Mouse (Mus musculus) CH12.LX (cell line): ENCODE measurements around the gene Tut7. TPM values are rescaled to one million over a fixed set of nuclear protein-coding genes. Genes with fewer than 3 reads are reported as not detected.

Experiments
- DNase-seq: peaks from one replicate; pipeline ENCODE4 v3.0.0-alpha.2; 2013; ENCODE audit errors: extremely low read depth
- H3K27ac ChIP-seq: 2 replicates; pipeline ENCODE4 v1.5.1; 2012; ENCODE audit warnings: low read depth, mild to moderate bottlenecking, control low read depth, moderate library complexity; ENCODE audit not compliant: insufficient read depth
- H3K27me3 ChIP-seq: replicated peaks from 2 replicates; pipeline ENCODE3; 2012; ENCODE audit warnings: inconsistent platforms
- H3K36me3 ChIP-seq, 2 experiments: replicated peaks in 1 of 2; 2 replicates each; pipeline versions ENCODE3 to v1.6.1; 2012; ENCODE audit warnings: inconsistent platforms in 1 of 2, low read length in 1 of 2, mild to moderate bottlenecking in 1 of 2, mixed read lengths in 1 of 2, moderate library complexity in 1 of 2; ENCODE audit not compliant: control insufficient read depth in 1 of 2, insufficient read depth in 1 of 2
- H3K4me1 ChIP-seq, 2 experiments: 2 replicates each; pipeline ENCODE4 v1.6.1; 2012; ENCODE audit warnings: inconsistent platforms in 1 of 2, moderate library complexity in 1 of 2; ENCODE audit not compliant: insufficient read depth in 2 of 2, control insufficient read depth in 1 of 2
- H3K4me2 ChIP-seq: 2 replicates; pipeline ENCODE4 v1.6.1; 2012; ENCODE audit warnings: low read depth, mild to moderate bottlenecking, control low read depth; ENCODE audit not compliant: poor library complexity, insufficient read depth, severe bottlenecking
- H3K4me3 ChIP-seq, 3 experiments: fragments of 150-350 bp in 1 of 3; sonication (generic) in 1 of 3; replicated peaks in 1 of 3; 2 replicates each; pipeline versions ENCODE3 to v1.5.1; 2011 to 2012; ENCODE audit warnings: low read depth in 2 of 3, low read length in 2 of 3, mild to moderate bottlenecking in 2 of 3, moderate library complexity in 2 of 3, control low read depth in 1 of 3, improper control_type of control experiment in 1 of 3, inconsistent platforms in 1 of 3, mixed read lengths in 1 of 3; ENCODE audit not compliant: poor library complexity in 1 of 3
- H3K79me2 ChIP-seq: replicated peaks from 2 replicates; pipeline ENCODE4 v1.6.1; 2012; ENCODE audit warnings: mild to moderate bottlenecking, moderate library complexity; ENCODE audit not compliant: control insufficient read depth, poor library complexity, insufficient read depth, severe bottlenecking; ENCODE audit errors: extremely low read depth
- H3K9ac ChIP-seq: 2 replicates; pipeline ENCODE4 v1.6.1; 2012; ENCODE audit warnings: low read depth, mild to moderate bottlenecking, control low read depth, moderate library complexity; ENCODE audit not compliant: insufficient read depth
- H3K9me3 ChIP-seq: replicated peaks from 2 replicates; pipeline ENCODE3; 2012; ENCODE audit warnings: low read length, inconsistent platforms, mixed read lengths
- BHLHE40 ChIP-seq: IDR thresholded peaks from 2 replicates; pipeline ENCODE4 v1.6.1; 2011; ENCODE audit warnings: mild to moderate bottlenecking, low read depth, low read length, improper control_type of control experiment
- CTCF ChIP-seq, 2 experiments: IDR thresholded peaks in 1 of 2; conservative IDR thresholded peaks in 1 of 2; 2 replicates each; pipeline ENCODE4 v1.5.1; 2011 to 2012; ENCODE audit warnings: low read depth in 2 of 2, low read length in 2 of 2, improper control_type of control experiment in 1 of 2, inconsistent platforms in 1 of 2, mild to moderate bottlenecking in 1 of 2, moderate library complexity in 1 of 2
- EP300 ChIP-seq: IDR thresholded peaks from 2 replicates; pipeline ENCODE4 v1.6.1; 2011; ENCODE audit warnings: low read length, improper control_type of control experiment
- GABPA ChIP-seq: IDR thresholded peaks from 2 replicates; pipeline ENCODE4 v1.6.1; 2012; ENCODE audit warnings: low read depth, low read length, improper control_type of control experiment, inconsistent platforms; ENCODE audit not compliant: insufficient replicate concordance
- JUN ChIP-seq: IDR thresholded peaks from 2 replicates; pipeline ENCODE4 v1.6.1; 2011; ENCODE audit warnings: low read depth, mild to moderate bottlenecking, low read length, improper control_type of control experiment, moderate library complexity; ENCODE audit not compliant: insufficient read depth
- MAX ChIP-seq: IDR thresholded peaks from 2 replicates; pipeline ENCODE4 v1.6.1; 2011; ENCODE audit warnings: low read length, improper control_type of control experiment
- MAZ ChIP-seq: IDR thresholded peaks from 2 replicates; pipeline ENCODE4 v1.6.1; 2012; ENCODE audit warnings: low read depth, mild to moderate bottlenecking, inconsistent platforms, low read length, improper control_type of control experiment, moderate library complexity
- NELFE ChIP-seq: IDR thresholded peaks from 2 replicates; pipeline ENCODE4 v1.6.1; 2011; ENCODE audit warnings: low read depth, low read length, improper control_type of control experiment
- NRF1 ChIP-seq: IDR thresholded peaks from 2 replicates; pipeline ENCODE4 v1.6.1; 2014; ENCODE audit warnings: low read depth, mild to moderate bottlenecking, inconsistent platforms, low read length, improper control_type of control experiment, moderate library complexity
- PAX5 ChIP-seq: IDR thresholded peaks from 2 replicates; pipeline ENCODE4 v1.6.1; 2012; ENCODE audit warnings: low read length, inconsistent platforms, mixed read lengths
- RAD21 ChIP-seq: IDR thresholded peaks from 2 replicates; pipeline ENCODE4 v1.6.1; 2011; ENCODE audit warnings: low read depth, mild to moderate bottlenecking, low read length, improper control_type of control experiment, moderate library complexity
- SIN3A ChIP-seq: IDR thresholded peaks from 2 replicates; pipeline ENCODE4 v1.6.1; 2012; ENCODE audit warnings: low read length, improper control_type of control experiment, inconsistent platforms
- SMC3 ChIP-seq: IDR thresholded peaks from 2 replicates; pipeline ENCODE4 v1.6.1; 2011; ENCODE audit warnings: low read depth, low read length, improper control_type of control experiment
- TBP ChIP-seq: conservative IDR thresholded peaks from 2 replicates; pipeline ENCODE4 v1.6.1; 2011; ENCODE audit warnings: low read depth, low read length, improper control_type of control experiment
- UBTF ChIP-seq: IDR thresholded peaks from 2 replicates; pipeline ENCODE4 v1.6.1; 2012; ENCODE audit warnings: low read depth, mild to moderate bottlenecking, inconsistent platforms, low read length, improper control_type of control experiment, moderate library complexity
- USF2 ChIP-seq: conservative IDR thresholded peaks from 2 replicates; pipeline ENCODE4 v1.6.1; 2011; ENCODE audit warnings: low read depth, low read length, improper control_type of control experiment
- dilution Hi-C: fragments of 300-500 bp; cut with MboI; formaldehyde crosslinking; loops from 2 replicates; pipeline ENCODE4 v1.14.3; 2020; ENCODE audit warnings: low sequenced_read_pairs; ENCODE audit not compliant: extremely low pct_unique_long_range_greater_than_20kb, extremely low pct_ligation_motif_present
- in situ Hi-C: fragments of 300-500 bp; cut with MboI; formaldehyde crosslinking; loops from 3 replicates; pipeline ENCODE4 v1.14.3; 2019; ENCODE audit warnings: low sequenced_read_pairs, low pct_ligation_motif_present, low pct_unique_long_range_greater_than_20kb, mixed read lengths
- polyA plus RNA-seq: library from polyadenylated mRNA; unstranded; fragments of >175 nt; gene quantifications from 2 replicates; pipeline ENCODE4 v1.2.1, GENCODE M21; 2012; ENCODE audit warnings: low read depth; ENCODE audit not compliant: insufficient read length
- total RNA-seq, 2 experiments: library from RNA; depleted of rRNA; stranded (reverse); fragments of 300-350 nt in 1 of 2; fragments of >200 nt in 1 of 2; gene quantifications; 2 replicates each; pipeline ENCODE4 v1.2.3; 2012 to 2014

The Tut7 gene
- total and polyA plus RNA-seq, 3 experiments = 14.3 to 21.6 (median 17.9) TPM

DNA sequence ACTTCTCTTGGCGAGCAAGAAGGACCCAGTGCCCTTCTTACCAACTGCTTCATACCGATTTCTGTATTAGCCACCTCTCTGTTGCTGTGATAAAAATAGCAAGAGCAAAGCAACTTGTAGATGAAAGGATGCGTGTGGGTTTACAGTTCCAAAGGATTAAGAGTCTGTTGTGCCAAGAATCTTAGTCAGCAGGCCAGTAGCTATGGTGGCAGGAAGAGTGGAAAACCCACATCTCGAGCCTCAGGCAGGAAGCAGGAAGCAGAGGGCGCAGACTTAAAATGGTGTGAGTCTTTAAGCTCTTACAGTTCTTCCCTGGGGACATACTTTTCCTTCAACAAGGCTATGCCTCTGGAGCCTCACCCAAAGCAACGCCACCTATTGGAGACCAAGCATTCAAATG is 77.5 kb downstream of the Tut7 start:
- dilution Hi-C loops = no loop called here
- H3K4me3 ChIP-seq = no peak overlapping the region
- H3K79me2 ChIP-seq = no peaks in the 10 kb centered on the region
- no peak overlapping the region for H3K9ac ChIP-seq
- DNase-seq = no peak
- in situ Hi-C loops = loop anchor here (25.0 kb wide), 1 partner anchor 1133 kb away; the partner anchor contains the start of gene Slc28a3
- no peaks in the 10 kb centered on the region for H3K4me1 ChIP-seq
- H3K27ac ChIP-seq = no peak overlapping the region
- no peak overlapping the region for H3K4me2 ChIP-seq
- H3K27me3 ChIP-seq = no peaks in the 10 kb centered on the region
- no peaks in the 10 kb centered on the region for H3K9me3 ChIP-seq
- H3K36me3 ChIP-seq = no peaks in the 10 kb centered on the region
- no peak for TF ChIP-seq CTCF (conservative IDR thresholded peaks at IDR 0.05 in 1 of 2, IDR thresholded peaks at IDR 0.05 in 1 of 2; ENCODE audit: low read depth in 2 of 2, low read length in 2 of 2)
- no peak for TF ChIP-seq UBTF

DNA sequence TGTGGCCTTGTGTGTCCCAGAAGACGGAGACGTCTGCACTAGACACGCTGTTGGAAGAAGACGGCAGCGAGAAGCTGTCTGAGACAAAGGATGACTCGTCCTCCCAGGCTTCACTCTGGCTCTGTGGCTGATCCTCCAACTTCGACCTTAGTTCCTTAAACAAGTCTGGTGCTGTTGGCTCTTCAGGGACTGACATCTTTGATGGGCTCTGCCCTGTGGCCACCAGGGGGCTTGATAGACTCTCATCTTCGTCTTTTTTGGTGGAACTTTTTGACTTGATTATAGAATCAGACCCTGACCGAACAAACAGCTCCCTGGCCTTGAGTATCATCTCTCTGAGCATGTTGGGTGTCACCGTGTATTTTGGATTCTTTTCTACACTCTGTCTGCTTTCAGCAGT is 81.2 kb downstream of the Tut7 start:
- Histone ChIP-seq H3K4me2 (no peak overlapping the region), H3K36me3 (no peaks in the 10 kb centered on the region), H3K9me3 (no peaks in the 10 kb centered on the region), H3K27ac (no peak overlapping the region), H3K27me3 (no peaks in the 10 kb centered on the region), H3K4me3 (no peak overlapping the region), H3K79me2 (no peaks in the 10 kb centered on the region), H3K4me1 (no peaks in the 10 kb centered on the region), H3K9ac (no peak overlapping the region)
- peak; percentile 29 for DNase-seq
- TF ChIP-seq RAD21 (peak; percentile 16), EP300 (no peak), SMC3 (peak; percentile 43), GABPA (no peak), CTCF (conservative IDR thresholded peaks at IDR 0.05 in 1 of 2, IDR thresholded peaks at IDR 0.05 in 1 of 2; ENCODE audit: low read depth in 2 of 2, low read length in 2 of 2) (peak in 1 of 2 experiments; percentile 65; a peak in 3 of 4 replicates)
- in situ Hi-C loops (loop anchor here (25.0 kb wide), 1 partner anchor 1129 kb away; the partner anchor contains the start of gene Slc28a3), dilution Hi-C loops (no loop called here)

DNA sequence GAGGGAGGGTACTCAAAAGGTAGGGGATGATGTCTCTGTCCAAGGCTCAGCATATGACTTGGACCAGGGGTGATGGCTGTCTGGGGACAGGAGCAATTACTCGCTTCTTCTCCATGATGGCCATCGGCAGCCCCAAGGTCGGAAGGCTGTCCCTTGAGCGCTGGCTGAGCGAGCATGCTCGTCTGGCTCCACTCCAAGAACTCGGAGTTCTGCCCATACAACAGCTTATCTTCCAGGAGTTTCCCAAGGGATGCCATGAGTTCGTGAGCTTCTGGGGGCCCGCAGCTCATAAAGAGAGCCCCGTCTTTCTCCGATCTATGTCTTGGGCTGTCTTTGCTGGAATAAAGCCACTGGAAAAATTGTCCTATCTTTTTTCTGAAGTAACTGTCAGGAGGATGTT is 81.9 kb downstream of the Tut7 start:
- in situ Hi-C loops (loop anchor here (25.0 kb wide), 1 partner anchor 1129 kb away; the partner anchor contains the start of gene Slc28a3), dilution Hi-C loops (no loop called here)
- H3K4me2 ChIP-seq = no peak overlapping the region

More for the DNA sequence above, 81.9 kb downstream of the Tut7 start:
- Histone ChIP-seq H3K9me3 (no peaks in the 10 kb centered on the region), H3K4me3 (no peak overlapping the region), H3K4me1 (no peaks in the 10 kb centered on the region), H3K36me3 (no peaks in the 10 kb centered on the region), H3K27me3 (no peaks in the 10 kb centered on the region), H3K9ac (no peak overlapping the region), H3K79me2 (no peaks in the 10 kb centered on the region), H3K27ac (no peak overlapping the region)
- TF ChIP-seq USF2 = no peak
- TF ChIP-seq GABPA = no peak
- TF ChIP-seq NELFE = no peak
- no peak for TF ChIP-seq BHLHE40
- no peak for TF ChIP-seq NRF1
- no peak for TF ChIP-seq MAX
- TF ChIP-seq MAZ = no peak
- no peak for TF ChIP-seq PAX5
- TF ChIP-seq SIN3A = no peak
- no peak for TF ChIP-seq TBP
- TF ChIP-seq JUN = no peak
- no peak for DNase-seq
